Mouse (Mus musculus) midbrain, embryonic 16.5 days (tissue): ENCODE results near the gene Efcab3. TPM values are rescaled to one million over a fixed set of nuclear protein-coding genes. Genes with fewer than 3 reads are reported as not detected.
"Not testable (repeated sequence)": the region's sequence is repeated elsewhere in the genome, so short reads cannot be mapped to it uniquely, and the experiment has no call there.

Experiments
- ATAC-seq: fragments of 200-750 bp; cut with Nextera tagmentation; 2 replicates; pipeline ENCODE4 v1.8.0; 2017; ENCODE audit warnings: moderate TSS enrichment
- H3K27ac ChIP-seq: fragments of 300-500 bp; sonication (generic); 2 replicates; pipeline ENCODE4 v1.5.1; 2014; ENCODE audit warnings: mild to moderate bottlenecking, low read length, mixed read lengths
- H3K27me3 ChIP-seq: fragments of 300-500 bp; sonication (generic); 2 replicates; pipeline ENCODE4 v1.6.1; 2014; ENCODE audit warnings: low read depth, low read length, mixed read lengths; ENCODE audit not compliant: control insufficient read depth, insufficient read depth
- H3K36me3 ChIP-seq: fragments of 300-500 bp; sonication (generic); 2 replicates; pipeline ENCODE4 v1.6.1; 2014; ENCODE audit warnings: mild to moderate bottlenecking, low read length, moderate library complexity, mixed read lengths; ENCODE audit not compliant: control insufficient read depth, insufficient read depth
- H3K4me1 ChIP-seq: fragments of 300-500 bp; sonication (generic); 2 replicates; pipeline ENCODE4 v1.6.1; 2014; ENCODE audit warnings: mild to moderate bottlenecking, low read length, mixed read lengths; ENCODE audit not compliant: control insufficient read depth, insufficient read depth
- H3K4me2 ChIP-seq: fragments of 300-500 bp; sonication (generic); 2 replicates; pipeline ENCODE4 v1.6.1; 2014; ENCODE audit warnings: mild to moderate bottlenecking, low read length, mixed read lengths
- H3K4me3 ChIP-seq: fragments of 300-500 bp; sonication (generic); 2 replicates; pipeline ENCODE4 v1.5.1; 2014; ENCODE audit warnings: low read depth, mild to moderate bottlenecking, low read length, moderate library complexity, mixed read lengths
- H3K9ac ChIP-seq: fragments of 300-500 bp; sonication (generic); 2 replicates; pipeline ENCODE4 v1.6.1; 2014; ENCODE audit warnings: low read depth, low read length, mixed read lengths
- H3K9me3 ChIP-seq: fragments of 300-500 bp; sonication (generic); replicated peaks from 2 replicates; pipeline ENCODE4 v1.6.1; 2014; ENCODE audit warnings: mild to moderate bottlenecking, low read length, mixed read lengths; ENCODE audit not compliant: control insufficient read depth, poor library complexity, severe bottlenecking
- WGBS: fragments of 180-500 bp; shearing (Covaris S2); extraction: QIAGEN DNeasy Blood & Tissue Kit; methylation state at CpG from one replicate; pipeline ENCODE4 v1.1.7; 2014; 5-methylcytosine and 5-hydroxymethylcytosine counted together
- polyA plus RNA-seq: library from polyadenylated mRNA; unstranded; fragments of >200 nt; fragmentation: Nextera tagmentation; extraction: Ambion mirVana; gene quantifications from 2 replicates; pipeline ENCODE4 v1.2.1, GENCODE M21; 2015

The Efcab3 gene
- polyA plus RNA-seq, 1 experiment from 2014 or later, result 0.29 TPM

- Histone ChIP-seq H3K4me2 (no peak overlapping the region), H3K36me3 (no peaks in the 10 kb centered on the region), H3K4me3 (no peak overlapping the region), H3K27ac (no peak overlapping the region), H3K27me3 (no peaks in the 10 kb centered on the region), H3K9me3 (no peaks in the 10 kb centered on the region), H3K4me1 (no peaks in the 10 kb centered on the region), H3K9ac (no peak overlapping the region)
- ATAC-seq, result no peak
- WGBS, result 39% methylated on average over 4 of the region's 4 CpGs
Observed at GRCm38 (mm10) chr11:105120551-105121061, 57.2 kb downstream of the Efcab3 start.

- ATAC-seq, H3K36me3 ChIP-seq, H3K9me3 ChIP-seq, H3K4me1 ChIP-seq, H3K27me3 ChIP-seq, H3K4me3 ChIP-seq, H3K4me2 ChIP-seq, H3K9ac ChIP-seq, H3K27ac ChIP-seq: not testable (repeated sequence)
- WGBS, result 78% methylated on average over 5 of the region's 5 CpGs
Observed at GRCm38 (mm10) chr11:105121792-105122191, 58.4 kb downstream of the Efcab3 start.

GRCm38 (mm10) chr11:105123986-105124385 lies 60.6 kb downstream of the Efcab3 start:
- peaks cover 13% of the 10 kb centered on the region for H3K4me1 ChIP-seq
- no peak overlapping the region for H3K9ac ChIP-seq
- no peaks in the 10 kb centered on the region for H3K9me3 ChIP-seq
- no peaks in the 10 kb centered on the region for H3K36me3 ChIP-seq
- ATAC-seq, result no peak
- H3K27ac ChIP-seq, result no peak overlapping the region
- no peak overlapping the region for H3K4me2 ChIP-seq
- H3K4me3 ChIP-seq, result no peak overlapping the region
- WGBS, result 3% methylated on average over 9 of the region's 9 CpGs
- H3K27me3 ChIP-seq, result no peaks in the 10 kb centered on the region

GRCm38 (mm10) chr11:105125735-105126519 lies 62.5 kb downstream of the Efcab3 start, which contains the start of gene Mettl2:
Mettl2 (plus strand) TSS chr11:105126425.
- no peaks in the 10 kb centered on the region for H3K9me3 ChIP-seq
- H3K4me1 ChIP-seq, result peaks cover 13% of the 10 kb centered on the region
- peak within 1 kb of the TSS; percentile 82 for H3K27ac ChIP-seq
- H3K4me2 ChIP-seq, result peak within 1 kb of the TSS; percentile 89
- no peaks in the 10 kb centered on the region for H3K27me3 ChIP-seq
- peak within 1 kb of the TSS; percentile 69 for H3K4me3 ChIP-seq
- H3K36me3 ChIP-seq, result 0 out of 2 replicates have a peak, but pooled peaks cover 3% of the 10 kb centered on the region
- ATAC-seq, result peak; percentile 90
- WGBS, result 2% methylated on average over 29 of the region's 38 CpGs
- H3K9ac ChIP-seq, result peak within 1 kb of the TSS; percentile 66

- Histone ChIP-seq H3K27ac (no peak overlapping the region), H3K27me3 (no peaks in the 10 kb centered on the region), H3K9ac (peak overlapping the region; percentile 66), H3K4me1 (peaks cover 13% of the 10 kb centered on the region), H3K4me2 (peak overlapping the region; percentile 89), H3K9me3 (no peaks in the 10 kb centered on the region), H3K36me3 (0 out of 2 replicates have a peak, but pooled peaks cover 3% of the 10 kb centered on the region), H3K4me3 (peak overlapping the region; percentile 69)
- ATAC-seq, result no peak; the same call in 1 of the 2 replicates
- under 1% methylated on average over 48 of the region's 49 CpGs for WGBS
Observed at GRCm38 (mm10) chr11:105126520-105127029, 63.2 kb downstream of the Efcab3 start.

GRCm38 (mm10) chr11:105135692-105136091 lies 72.3 kb downstream of the Efcab3 start:
- H3K4me1 ChIP-seq, result no peaks in the 10 kb centered on the region
- peaks cover 55% of the 10 kb centered on the region for H3K36me3 ChIP-seq
- no peaks in the 10 kb centered on the region for H3K27me3 ChIP-seq
- no peak overlapping the region for H3K4me3 ChIP-seq
- no peaks in the 10 kb centered on the region for H3K9me3 ChIP-seq
- no peak overlapping the region for H3K9ac ChIP-seq
- 97% methylated on average over 7 of the region's 7 CpGs for WGBS
- H3K27ac ChIP-seq, result no peak overlapping the region
- ATAC-seq, result no peak
- H3K4me2 ChIP-seq, result no peak overlapping the region

GRCm38 (mm10) chr11:105137255-105137654 lies 73.9 kb downstream of the Efcab3 start:
- 94% methylated on average over 2 of the region's 2 CpGs for WGBS
- H3K36me3 ChIP-seq, result peaks cover 57% of the 10 kb centered on the region
- not testable (repeated sequence) for H3K4me3 ChIP-seq

GRCm38 (mm10) chr11:105140512-105140911 lies 77.1 kb downstream of the Efcab3 start:
- not testable (repeated sequence) for H3K9ac ChIP-seq, H3K27ac ChIP-seq, ATAC-seq, H3K4me2 ChIP-seq, H3K4me1 ChIP-seq, H3K4me3 ChIP-seq, H3K27me3 ChIP-seq, H3K9me3 ChIP-seq
- H3K36me3 ChIP-seq, result peaks cover 40% of the 10 kb centered on the region
- WGBS, result 99% methylated on average over 7 of the region's 8 CpGs

More at GRCm38 (mm10) chr11:105137255-105137654, 73.9 kb downstream of the Efcab3 start:
- H3K9ac ChIP-seq, H3K9me3 ChIP-seq, H3K27me3 ChIP-seq, ATAC-seq, H3K4me2 ChIP-seq, H3K27ac ChIP-seq, H3K4me1 ChIP-seq: not testable (repeated sequence)

GRCm38 (mm10) chr11:105141115-105141514 lies 77.7 kb downstream of the Efcab3 start:
- Histone ChIP-seq H3K36me3 (peaks cover 35% of the 10 kb centered on the region), H3K4me3 (no peak overlapping the region), H3K27me3 (no peaks in the 10 kb centered on the region), H3K27ac (no peak overlapping the region), H3K9ac (no peak overlapping the region), H3K4me1 (no peaks in the 10 kb centered on the region), H3K4me2 (no peak overlapping the region), H3K9me3 (no peaks in the 10 kb centered on the region)
- WGBS, result 96% methylated on average over 5 of the region's 5 CpGs
- ATAC-seq, result no peak
